Mouse (Mus musculus) lung, postnatal 25 days (tissue): ENCODE results near the gene Cdkl2.

Source experiments
- DNase-seq: peaks from one replicate; pipeline ENCODE4 v3.0.0; 2022; ENCODE audit warnings: low spot score

Cdkl2 gene

DNA sequence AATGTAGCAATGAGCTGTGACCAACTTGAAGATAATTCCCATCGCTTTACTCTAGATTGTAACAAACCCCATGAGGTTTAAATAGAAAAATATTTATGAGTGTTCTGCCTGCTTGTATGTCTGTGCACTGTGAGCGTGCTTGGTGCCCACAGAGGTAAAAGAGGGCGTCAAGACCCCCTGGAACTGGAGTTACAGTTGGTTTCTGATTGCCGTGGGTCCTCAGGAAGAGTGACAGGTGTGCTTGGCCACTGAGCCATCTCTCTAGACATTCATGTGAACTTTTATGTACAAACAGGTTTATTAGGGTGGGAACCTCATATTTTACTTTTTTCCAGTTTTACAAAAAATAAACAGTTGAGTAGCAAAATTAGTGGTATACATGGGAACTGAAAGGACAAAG is at the start of gene Cdkl2:
Cdkl2 (minus strand) TSS at position 101 of the 400 bp plus-strand sequence.
- no peak for DNase-seq

DNA sequence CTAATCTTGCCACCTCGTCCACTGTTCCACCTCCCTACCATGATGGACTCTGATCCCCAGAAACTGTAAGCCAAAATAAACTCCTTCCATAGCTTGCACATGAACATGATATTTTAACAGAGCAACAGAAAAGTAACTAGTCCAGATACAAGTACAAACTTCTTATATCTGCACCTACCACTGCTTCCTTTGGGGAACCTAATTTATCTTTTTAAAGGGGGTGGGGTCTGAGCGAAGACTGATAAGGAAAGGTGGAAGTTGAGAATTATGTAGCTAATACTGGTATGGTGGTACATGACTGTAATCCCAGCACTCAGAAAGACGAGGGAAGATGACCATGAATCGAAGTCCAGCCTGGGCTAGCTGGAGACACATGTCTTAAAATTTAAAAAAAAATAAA is 43.8 kb upstream of the Cdkl2 start:
- no peak for DNase-seq

DNA sequence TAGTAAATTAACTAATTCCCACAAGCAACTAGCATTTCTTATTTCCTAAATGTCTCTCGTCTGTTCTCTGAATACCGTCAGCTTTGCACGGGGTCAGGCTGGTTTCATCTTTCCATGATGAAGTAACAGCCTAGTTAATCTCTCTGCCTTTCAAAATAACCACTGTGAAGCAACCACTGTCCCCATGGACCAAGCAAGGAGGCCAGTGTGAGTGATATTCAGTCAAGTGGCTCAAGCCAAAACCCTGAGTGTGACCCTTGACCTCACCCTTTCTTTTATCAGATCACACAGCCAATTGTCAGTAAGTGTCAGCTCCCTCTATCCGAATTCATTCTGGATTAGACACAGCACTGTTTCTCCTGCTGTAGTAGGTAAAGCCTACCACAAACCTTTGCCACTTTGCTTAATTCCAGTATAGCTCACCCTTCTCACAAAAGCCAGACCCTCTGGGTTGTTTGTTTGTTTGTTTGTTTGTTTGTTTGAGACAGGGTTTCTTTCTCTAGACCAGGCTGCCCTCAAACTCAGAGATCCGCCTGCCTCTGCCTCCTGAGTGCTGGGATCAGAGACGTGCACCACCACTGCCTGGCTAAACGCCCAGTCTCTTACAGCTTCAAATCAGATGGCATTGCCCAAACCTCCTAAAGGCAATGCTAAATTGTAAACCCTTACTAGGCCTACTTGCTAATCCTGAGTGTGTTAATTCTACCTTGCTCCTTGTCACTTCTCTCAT is 42.3 kb upstream of the Cdkl2 start:
- no peak for DNase-seq

DNA sequence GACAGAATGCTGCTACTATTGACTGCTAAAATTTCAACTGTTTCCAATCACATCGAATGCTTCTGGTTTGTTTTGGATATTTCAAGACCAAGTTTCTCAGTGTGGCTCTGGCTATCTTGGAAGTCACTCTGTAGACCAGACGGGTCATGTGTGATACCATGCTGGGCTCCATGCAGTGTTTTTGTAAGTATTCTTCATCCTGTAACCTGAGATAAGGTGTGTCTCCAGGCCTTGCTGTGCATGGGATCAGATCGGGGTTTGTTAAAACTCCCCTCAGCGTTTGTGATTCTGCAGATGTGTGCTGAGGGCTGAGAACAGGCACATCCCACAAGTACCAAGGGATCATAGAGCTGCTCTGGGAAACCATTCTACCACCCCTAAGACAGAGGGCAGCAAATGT is 41.6 kb upstream of the Cdkl2 start:
- no peak for DNase-seq

DNA sequence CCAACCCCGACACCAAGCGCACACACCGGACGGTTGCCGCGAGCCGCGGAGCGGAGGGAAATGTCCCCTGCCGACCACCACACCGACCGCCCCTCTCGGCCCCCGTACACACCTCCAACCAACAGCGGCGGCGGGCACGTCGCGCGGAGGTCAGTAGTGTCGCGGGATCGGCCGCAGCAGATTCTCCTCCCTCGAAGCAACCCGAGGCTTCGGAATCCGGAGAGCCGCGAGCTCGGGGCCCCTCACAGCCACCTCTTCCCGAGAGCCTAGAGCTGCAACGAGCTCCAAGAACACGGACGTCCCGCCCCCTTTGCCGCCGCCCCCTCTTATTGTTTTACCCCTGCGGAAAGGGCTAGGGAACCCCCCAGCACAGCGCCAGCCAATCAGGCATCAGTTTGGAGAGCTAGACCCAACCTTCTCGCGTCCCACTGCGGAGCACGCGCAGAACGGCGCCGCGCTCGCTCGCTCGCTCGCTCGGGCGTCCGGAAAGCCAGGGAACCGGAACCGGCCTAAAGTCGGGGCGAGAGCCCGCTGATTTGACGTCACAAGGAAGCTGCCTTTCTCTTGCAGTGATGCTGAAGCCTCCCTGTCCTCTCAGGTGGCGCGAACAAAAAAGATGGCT is 39.8 kb upstream of the Cdkl2 start, which contains the start of gene G3bp2:
G3bp2 (minus strand) TSS at position 303 of the 622 bp plus-strand sequence.
- DNase-seq, result peak; percentile 98

DNA sequence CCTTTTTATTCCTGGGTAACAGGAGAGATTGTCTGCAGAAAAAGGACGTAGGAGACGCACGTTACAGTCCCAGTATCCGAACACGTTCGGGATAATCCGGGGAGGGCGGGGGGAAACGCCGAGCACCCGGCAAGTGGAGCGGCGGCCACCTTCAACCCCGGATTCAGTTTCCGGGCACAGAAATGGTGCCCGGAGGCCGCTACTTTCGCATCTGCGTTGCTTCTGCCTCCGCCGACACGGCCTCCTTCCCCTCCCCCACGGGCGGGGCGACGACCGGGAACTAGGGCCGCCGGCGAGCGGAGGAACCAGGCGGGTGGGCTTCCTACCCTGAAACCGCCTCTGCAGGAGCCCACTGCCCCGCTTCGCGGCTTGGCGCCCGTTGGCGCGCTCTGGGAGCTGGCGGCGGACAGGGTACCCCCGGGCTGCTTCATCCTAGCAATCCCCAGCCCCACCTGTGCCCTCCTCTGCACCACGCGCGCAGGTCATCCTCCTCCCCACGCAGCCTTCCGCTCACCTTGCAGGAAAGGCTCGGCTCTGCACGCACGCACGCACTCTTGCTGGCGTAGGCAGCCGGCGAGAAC is 39.2 kb upstream of the Cdkl2 start:
- DNase-seq, result peak; percentile 61

DNA sequence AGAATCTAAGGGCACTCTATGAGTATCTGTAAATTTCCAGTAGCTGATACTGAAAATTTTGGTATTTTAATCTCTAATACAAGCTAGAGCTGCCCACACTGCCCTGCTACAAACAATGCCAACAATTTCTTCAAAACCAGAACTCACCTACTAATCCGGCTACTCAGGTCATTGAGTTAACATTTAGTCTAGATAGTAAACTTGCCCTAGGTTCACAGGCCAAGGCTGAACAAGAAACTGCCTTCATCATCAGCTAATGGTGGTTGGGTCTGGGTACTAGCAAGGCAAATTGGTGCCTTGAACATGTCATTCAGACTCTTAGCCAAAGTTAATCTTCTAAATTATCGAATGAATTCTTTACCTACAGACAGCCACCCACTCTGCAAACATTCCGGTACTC is 37.6 kb upstream of the Cdkl2 start:
- DNase-seq, result no peak

DNA sequence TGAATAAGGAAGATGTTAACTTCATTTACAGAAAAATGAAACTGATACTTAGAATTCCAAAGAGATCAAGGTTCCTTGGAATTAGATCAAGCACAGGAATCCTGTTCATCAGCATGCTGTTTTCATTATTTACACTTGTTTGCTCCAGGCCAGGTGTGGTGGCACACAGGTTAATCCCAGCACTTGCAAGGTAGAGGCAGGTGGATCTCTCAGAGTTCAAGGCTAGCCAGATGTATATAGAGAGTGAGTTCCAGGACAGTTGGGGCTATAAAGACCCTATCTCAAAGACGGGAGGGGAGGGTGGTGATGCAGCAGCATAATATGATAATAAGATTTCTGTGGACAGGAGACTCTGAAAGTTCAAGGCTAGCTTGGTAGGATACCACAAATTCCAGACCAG is 36.7 kb upstream of the Cdkl2 start:
- no peak for DNase-seq

DNA sequence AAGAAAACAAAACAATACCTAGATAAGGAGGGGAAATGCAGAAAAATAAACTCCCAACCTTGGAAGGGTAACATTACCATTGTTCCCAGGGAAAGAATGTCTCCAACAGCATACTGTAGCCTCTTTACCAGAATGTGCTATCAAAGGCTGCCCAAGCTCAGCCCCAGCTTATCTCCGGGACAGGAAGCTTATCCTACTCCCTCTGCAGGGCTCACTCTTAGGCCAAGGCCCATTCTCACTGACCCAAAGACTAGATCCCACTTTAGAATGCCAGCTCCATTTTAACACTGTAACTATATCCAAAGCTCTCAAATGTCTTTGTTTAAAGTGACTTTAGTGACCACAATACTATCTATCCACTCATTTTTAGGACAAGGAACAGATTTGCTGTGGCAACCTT is 35.6 kb upstream of the Cdkl2 start:
- no peak for DNase-seq

DNA sequence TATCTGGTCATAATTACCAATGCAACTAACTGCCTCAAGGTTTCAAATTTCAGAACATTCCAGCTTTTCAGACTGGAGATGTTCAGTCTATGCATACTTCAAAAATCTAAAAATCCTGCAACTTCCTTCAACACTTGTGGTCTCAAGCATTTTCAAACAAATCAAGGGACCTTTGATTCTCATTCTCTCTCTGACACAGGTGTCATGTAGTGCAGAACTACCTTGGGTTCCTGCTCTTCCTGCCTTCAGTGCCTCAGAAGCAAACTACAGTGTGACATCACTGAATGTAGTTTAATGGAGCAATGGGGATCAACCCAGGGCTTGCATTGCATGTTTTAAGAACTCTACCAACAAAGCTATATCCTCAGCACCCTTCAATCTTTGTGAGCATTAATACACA is 35.1 kb upstream of the Cdkl2 start:
- DNase-seq, result no peak

DNA sequence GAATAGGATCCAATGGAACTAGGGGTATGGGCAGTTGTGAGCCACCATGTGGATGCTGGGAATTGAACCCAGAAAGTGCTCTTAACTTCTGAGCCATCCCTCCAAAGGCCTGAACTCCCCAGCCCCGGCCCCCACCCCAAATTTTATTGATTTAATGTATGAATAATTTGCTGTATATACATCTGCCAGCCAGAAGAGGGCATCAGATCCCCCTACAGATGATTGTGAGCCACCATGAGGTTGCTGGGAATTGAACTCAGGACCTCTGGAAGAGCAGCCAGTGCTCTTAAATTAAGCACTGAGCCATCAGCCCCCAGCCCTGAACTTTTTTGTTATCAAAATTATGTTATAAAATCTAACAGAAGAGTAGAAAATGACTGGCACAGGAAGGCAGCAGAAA is 32.6 kb upstream of the Cdkl2 start:
- no peak for DNase-seq

DNA sequence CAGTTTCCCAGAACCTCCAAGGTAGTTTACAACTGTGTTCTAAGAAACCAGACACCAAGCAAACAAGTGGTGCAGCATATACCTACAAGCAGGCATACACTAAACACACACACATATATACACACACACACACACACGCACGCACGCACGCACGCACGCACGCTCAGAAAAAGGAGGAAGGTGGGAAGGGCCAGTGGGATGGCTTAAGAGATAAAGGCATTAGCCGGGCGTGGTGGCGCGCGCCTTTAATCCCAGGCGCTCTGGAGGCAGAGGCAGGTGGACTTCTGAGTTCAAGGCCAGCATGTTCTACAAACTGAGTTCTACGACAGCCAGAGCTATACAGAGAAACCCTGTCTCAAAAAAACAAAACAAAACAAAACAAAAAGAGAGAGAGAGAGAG is 30.4 kb upstream of the Cdkl2 start:
- DNase-seq, result no peak

DNA sequence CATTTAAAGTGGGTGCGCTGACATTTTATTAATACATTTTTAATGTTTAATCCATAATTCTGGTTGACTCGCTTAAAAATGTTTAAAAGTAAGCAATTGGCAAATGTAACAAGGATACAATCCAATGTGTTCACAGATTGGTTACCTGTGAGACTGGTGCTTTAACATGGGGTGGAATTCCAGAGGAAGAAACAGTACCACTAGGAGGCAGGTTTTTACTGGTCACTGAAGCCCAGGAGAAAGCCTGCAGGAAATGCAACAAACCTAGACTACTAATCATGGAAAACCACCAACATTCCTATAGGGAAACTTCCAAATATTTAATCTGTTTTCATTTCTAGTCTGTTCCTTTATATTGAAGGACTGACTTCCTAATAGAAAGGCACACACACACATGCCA is 19.5 kb upstream of the Cdkl2 start:
- DNase-seq, result no peak

DNA sequence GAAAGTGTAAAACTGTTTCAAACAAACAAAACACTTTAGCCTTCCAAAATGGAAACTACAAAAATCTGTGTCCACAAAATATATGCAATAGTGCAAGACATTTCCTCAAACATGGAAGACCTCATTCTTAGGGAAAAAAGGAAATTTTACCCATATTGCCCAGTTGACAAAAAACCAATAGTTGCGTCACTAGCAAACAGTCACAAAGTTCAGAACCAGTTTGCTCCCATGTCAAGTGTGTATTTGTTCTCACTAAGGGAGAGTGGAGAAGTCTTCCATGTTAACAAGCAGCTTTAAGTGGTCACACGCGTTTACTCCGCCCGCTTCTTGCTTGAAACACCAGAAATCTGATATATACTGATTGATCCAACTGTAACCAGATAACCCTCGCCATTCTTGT is 9.2 kb upstream of the Cdkl2 start:
- no peak for DNase-seq

DNA sequence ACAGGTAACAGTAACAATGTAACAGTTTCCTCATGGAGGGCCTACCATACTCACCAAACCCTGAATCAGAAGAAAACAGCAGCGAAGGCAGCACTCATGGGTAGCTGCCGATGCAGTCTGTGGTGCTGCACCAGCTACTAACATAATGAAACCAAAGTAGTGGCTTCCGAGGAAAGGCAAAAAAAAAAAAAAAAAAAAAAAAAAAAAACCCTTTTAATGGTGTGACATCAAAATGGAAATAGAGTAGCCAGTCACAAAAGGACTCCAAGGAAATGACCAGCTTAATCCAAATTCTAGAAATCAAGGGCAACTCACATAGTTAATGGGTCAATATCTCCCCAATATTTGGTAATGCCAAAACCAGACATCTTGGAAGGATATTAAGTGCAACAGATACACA is 6.7 kb upstream of the Cdkl2 start:
- DNase-seq, result no peak

DNA sequence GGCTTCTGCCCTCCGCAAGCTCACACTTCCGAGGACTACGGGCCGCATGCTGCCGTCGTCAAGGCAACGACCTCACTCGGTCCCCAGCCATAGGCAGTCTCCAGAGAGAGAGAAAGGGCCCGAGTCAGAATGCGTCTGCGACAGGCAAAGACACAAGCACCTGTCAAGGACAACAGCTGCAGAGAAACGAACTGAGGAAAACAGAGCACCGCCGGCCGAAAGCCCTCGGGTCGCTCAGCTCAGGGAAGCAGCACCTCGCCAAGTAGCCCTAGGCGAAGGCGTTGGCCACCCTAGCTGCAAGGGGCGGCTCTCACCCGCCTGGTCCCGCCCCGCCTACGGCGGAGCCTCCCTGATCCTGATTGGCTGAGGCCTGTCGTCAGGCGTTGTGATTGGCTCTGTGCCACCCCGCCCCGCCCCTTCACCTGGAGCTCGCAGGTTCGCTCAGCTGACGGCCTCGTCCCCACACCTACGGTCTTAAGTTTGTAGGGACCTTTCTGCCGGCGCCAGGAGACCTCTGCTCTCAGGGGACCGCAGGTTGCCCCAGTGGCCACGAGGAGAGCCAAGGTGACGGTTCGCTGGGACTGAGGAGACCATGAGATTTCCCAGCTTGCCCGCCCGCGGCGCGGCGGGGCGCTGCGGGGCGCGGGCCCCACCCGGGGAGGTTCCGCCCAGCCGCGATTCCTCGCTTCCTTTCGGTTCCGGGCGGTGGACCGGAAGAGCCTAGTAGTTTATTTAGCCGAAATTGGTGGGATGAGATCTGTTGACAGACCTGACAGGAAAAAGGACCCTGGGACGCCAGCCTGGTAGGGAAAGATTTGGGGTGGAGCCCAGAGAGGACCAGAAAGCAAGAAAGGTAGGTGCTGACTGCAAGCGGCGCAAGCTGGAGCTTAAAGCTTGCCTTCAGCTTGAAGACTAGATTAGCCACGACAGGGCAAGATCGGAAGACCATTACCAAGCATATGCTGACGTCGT is 1.0 kb downstream of the Cdkl2 start:
- DNase-seq, result peak; percentile 95

DNA sequence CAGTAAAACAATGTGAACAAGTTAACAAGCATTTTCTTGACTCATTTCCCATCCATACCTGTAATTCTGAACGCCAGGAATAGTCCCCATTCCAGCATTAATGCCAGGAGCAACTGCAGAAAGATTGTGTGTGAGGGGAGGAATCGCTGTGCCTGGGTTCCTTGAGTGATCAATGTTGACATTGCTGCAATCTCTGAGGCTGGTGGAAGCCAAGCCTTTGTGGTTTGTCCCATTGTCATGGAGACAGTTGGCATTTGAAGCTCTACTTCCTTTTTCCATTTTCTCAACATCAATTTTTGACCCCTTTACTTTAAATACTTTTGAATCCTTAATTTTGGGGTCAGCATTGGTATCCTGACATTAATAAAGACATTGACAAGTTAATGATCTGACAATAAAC is 23.7 kb downstream of the Cdkl2 start:
- DNase-seq, result peak; percentile 2

DNA sequence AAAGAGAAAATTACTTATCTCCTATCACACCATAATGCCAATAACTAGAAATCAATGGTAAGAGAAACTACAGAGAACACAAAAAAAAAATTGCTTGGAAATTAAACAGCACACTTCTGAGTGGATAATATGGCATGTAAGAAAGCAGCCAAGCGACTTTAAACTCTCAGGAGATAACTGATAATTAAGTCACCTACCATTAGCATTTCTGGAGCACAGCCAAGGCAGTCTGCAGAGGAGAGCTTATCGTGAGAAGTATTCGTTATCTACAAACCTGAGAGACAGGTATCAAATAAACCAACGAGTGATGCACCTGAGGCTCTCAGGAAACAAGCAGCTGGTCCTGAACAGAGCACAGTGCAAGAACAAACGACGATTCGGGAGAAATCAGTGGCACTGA is 31.9 kb downstream of the Cdkl2 start:
- DNase-seq, result no peak

DNA sequence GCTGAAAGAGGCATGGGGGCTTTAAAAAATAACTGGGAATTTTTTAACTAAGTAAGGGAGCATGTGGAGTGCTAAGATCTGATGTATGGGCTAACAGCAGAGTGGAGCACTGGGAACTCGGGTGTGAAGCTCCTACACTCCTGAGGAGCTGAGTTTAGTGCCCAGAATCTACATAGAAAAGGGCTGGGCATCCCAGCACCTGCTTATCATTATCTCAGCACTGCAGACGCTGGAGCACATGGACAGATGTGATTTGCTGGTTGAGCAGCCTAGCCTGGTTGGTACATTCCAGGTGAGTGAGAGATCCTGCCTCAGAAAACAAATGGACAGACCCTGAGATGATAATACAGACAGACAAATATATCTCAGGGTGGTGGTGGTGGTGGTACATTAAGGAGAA is 33.9 kb downstream of the Cdkl2 start:
- DNase-seq, result no peak

DNA sequence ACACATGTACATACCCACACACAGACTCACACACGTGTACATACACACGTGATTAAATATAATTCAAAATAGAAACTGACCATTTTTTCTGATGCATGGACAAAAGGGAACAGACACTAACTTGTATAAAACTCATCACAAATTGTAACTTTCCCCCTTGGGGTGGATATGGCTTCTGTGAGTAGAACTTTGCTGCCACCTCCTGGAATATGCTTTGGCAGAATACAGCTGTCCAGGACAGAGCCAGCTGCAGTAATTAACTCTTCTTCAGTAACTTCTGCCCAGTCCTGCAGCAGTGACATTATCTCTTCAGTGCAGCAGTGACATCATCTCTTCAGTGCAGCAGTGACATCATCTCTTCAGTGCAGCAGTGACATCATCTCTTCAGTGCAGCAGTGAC is 40.7 kb downstream of the Cdkl2 start:
- peak; percentile 22 for DNase-seq

DNA sequence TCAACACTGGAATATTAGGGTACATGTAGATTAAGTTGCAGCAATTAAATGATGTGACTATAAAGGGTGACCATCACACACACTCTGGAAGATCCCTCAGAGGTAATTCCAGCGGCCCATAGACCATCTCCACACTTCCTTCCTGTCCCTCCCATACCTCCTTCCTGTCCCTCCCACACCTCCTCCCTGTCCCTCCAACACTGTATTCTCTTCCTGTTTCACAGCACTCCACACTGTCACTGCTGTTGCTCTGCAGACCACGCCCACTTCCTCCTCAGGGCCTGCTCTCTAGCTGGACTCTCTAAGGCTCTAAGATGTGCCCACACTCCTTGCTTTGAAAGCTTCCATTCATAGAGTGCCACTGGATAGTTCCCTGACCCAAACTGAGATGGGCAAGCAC is 42.9 kb downstream of the Cdkl2 start:
- DNase-seq, result peak; percentile 35

DNA sequence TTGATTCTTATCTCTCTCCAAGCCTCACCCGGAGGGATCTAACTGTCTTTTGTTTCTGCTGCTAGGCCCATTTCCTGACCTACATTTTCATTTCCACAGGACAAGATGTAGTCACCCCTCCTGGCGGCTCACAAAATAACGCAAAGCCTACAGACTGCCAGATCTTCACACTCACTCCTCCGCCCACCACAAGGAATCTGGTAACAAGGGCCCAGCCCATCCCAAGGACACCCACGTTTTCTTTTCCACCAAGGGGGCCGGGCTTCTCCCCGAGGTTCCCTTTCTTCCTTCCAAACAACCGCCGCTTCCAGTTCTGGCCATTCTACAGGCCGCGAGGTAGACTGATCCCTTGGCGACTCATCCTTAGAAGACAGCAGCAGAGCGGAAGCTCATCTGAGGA is 49.1 kb downstream of the Cdkl2 start:
- DNase-seq, result no peak
